Mouse (Mus musculus) gastrocnemius, postnatal 4 days (tissue): ENCODE data around the gene Gtdc1. TPM values are rescaled to one million over a fixed set of nuclear protein-coding genes. Genes with fewer than 3 reads are reported as not detected.
"Not testable (repeated sequence)": the region's sequence is repeated elsewhere in the genome, so short reads cannot be mapped to it uniquely, and the experiment has no call there.

ENCODE experiments used
- DNase-seq, 2 experiments: peaks; one replicate each; pipeline ENCODE4 v3.0.0; 2021 to 2022; ENCODE audit warnings: low spot score in 2 of 2, mixed read lengths in 2 of 2
- total RNA-seq, 2 experiments: library from RNA; stranded (reverse); gene quantifications; 2 replicates each; pipeline ENCODE4 v1.2.3; 2021

Gtdc1 gene
- total RNA-seq, 2 experiments from 2014 or later, result 39.2 to 41.0 TPM

- DNase-seq, result not testable (repeated sequence)
These were observed 327.8 kb downstream of the Gtdc1 start for GRCm38 (mm10) chr2:44599653-44600052.

- no peak for DNase-seq
These were observed 333.2 kb downstream of the Gtdc1 start for GRCm38 (mm10) chr2:44594276-44594675.

- DNase-seq, result no peak
These were observed 336.6 kb downstream of the Gtdc1 start for GRCm38 (mm10) chr2:44590881-44591280.

- DNase-seq, result no peak
These were observed 343.4 kb downstream of the Gtdc1 start for GRCm38 (mm10) chr2:44584061-44584460.

GRCm38 (mm10) chr2:44583491-44583890 lies 344.0 kb downstream of the Gtdc1 start:
- DNase-seq, result no peak

- DNase-seq, result no peak
These were observed 355.6 kb downstream of the Gtdc1 start for GRCm38 (mm10) chr2:44571810-44572209.

- no peak for DNase-seq
These were observed 356.3 kb downstream of the Gtdc1 start for GRCm38 (mm10) chr2:44571156-44571555.

- no peak for DNase-seq
These were observed 358.1 kb downstream of the Gtdc1 start for GRCm38 (mm10) chr2:44569140-44569952.

GRCm38 (mm10) chr2:44564776-44565692 lies 362.4 kb downstream of the Gtdc1 start:
- no peak for DNase-seq

GRCm38 (mm10) chr2:44561789-44562188 lies 365.7 kb downstream of the Gtdc1 start:
- DNase-seq, result no peak

- DNase-seq, result no peak
These were observed 368.1 kb downstream of the Gtdc1 start for GRCm38 (mm10) chr2:44559242-44559944.

- DNase-seq, result peak in 1 of 2 experiments; percentile 28
These were observed 369.7 kb downstream of the Gtdc1 start for GRCm38 (mm10) chr2:44557669-44558281.

GRCm38 (mm10) chr2:44556861-44557592 lies 370.4 kb downstream of the Gtdc1 start:
- DNase-seq, result peak; percentile 41 to 54

- DNase-seq, result no peak
These were observed 372.7 kb downstream of the Gtdc1 start for GRCm38 (mm10) chr2:44554716-44555115.

GRCm38 (mm10) chr2:44549311-44549710 lies 378.1 kb downstream of the Gtdc1 start:
- no peak for DNase-seq

GRCm38 (mm10) chr2:44542775-44543174 lies 384.7 kb downstream of the Gtdc1 start:
- no peak for DNase-seq

GRCm38 (mm10) chr2:44541726-44542125 lies 385.7 kb downstream of the Gtdc1 start:
- DNase-seq, result no peak

GRCm38 (mm10) chr2:44540881-44541280 lies 386.6 kb downstream of the Gtdc1 start:
- DNase-seq, result no peak

- DNase-seq, result no peak
These were observed 388.3 kb downstream of the Gtdc1 start for GRCm38 (mm10) chr2:44539121-44539634.

GRCm38 (mm10) chr2:44538135-44538534 lies 389.3 kb downstream of the Gtdc1 start:
- DNase-seq, result no peak
